Comparison of ENCODE assay signal across 9 mouse cellular contexts in genomic region chr10:80848571-80848970, GRCm38 (mm10). TPM values are rescaled to one million over a fixed set of nuclear protein-coding genes. Genes with fewer than 3 reads are reported as not detected.
DNase-seq lines count a peak whose midpoint lies in the region; ATAC-seq lines count a peak whose summit lies in the region.
"Had no signal": no experiment of that assay in that cellular context is flagged by ENCODE, and none has a peak within 500 bp of the region (broad histone marks: within the 10 kb centered on the region; RNA-seq: fewer than 3 reads in every experiment).

No protein-coding gene starts in this region.

- no peak overlapping the region for H3K4me3 ChIP-seq in midbrain, embryonic 11.5 days (ENCODE audit: low read depth, low read length)
- H3K4me3 ChIP-seq: limb, embryonic 12.5 days had no signal

- no peaks in the 10 kb centered on the region for H3K9me3 ChIP-seq in midbrain, embryonic 11.5 days (ENCODE audit: control insufficient read depth, low read length)
- H3K9me3 ChIP-seq: limb, embryonic 12.5 days had no signal

- H3K9ac ChIP-seq in midbrain, embryonic 11.5 days (ENCODE audit: low read length): no peak overlapping the region
- H3K9ac ChIP-seq: limb, embryonic 12.5 days had no signal

- no peak overlapping the region for H3K27ac ChIP-seq in midbrain, embryonic 11.5 days (ENCODE audit: low read depth, low read length)
- H3K27ac ChIP-seq: limb, embryonic 12.5 days had no signal

- 12% methylated on average over 10 of the region's 10 CpGs for WGBS in midbrain, embryonic 11.5 days

- peaks cover 20% of the 10 kb centered on the region for H3K27me3 ChIP-seq in midbrain, embryonic 11.5 days (ENCODE audit: control insufficient read depth, insufficient read depth, low read length)

- peaks cover 5% of the 10 kb centered on the region for H3K4me1 ChIP-seq in midbrain, embryonic 11.5 days (ENCODE audit: control insufficient read depth, insufficient read depth, low read length)

- peak; percentile 63 for ATAC-seq in erythroblast, adult 5-6 weeks (replicated peaks; ENCODE audit: low FRiP score, poor library complexity, severe bottlenecking)
- no peak for ATAC-seq in monocyte, adult 5-6 weeks (replicated peaks; ENCODE audit: insufficient number of reproducible peaks, low FRiP score, low TSS enrichment, poor library complexity, severe bottlenecking)
- ATAC-seq in midbrain, embryonic 11.5 days (ENCODE audit: low FRiP score): no peak; the same call in 1 of the 2 replicates

- no peak overlapping the region for H3K4me2 ChIP-seq in midbrain, embryonic 11.5 days
- H3K4me2 ChIP-seq: limb, embryonic 12.5 days had no signal

- peak; percentile 76 for DNase-seq in testis, postnatal 10 days (ENCODE audit: low spot score)
- no peak for DNase-seq in testis, postnatal 14 days (ENCODE audit: low spot score)
- peak; percentile 57 to 72 for DNase-seq in kidney, postnatal 25 days
- DNase-seq in mesoderm, embryonic 11.5 days (ENCODE audit: low read depth, low spot score): peak; percentile 30
- no peak for DNase-seq in cerebellum, postnatal 25 days
- no peak for DNase-seq in midbrain, embryonic 11.5 days (ENCODE audit: low spot score, missing footprints)

- peaks cover 7% of the 10 kb centered on the region for H3K36me3 ChIP-seq in midbrain, embryonic 11.5 days (ENCODE audit: control insufficient read depth, insufficient read depth, low read length)

RNA-seq across cellular contexts. Expression of gene Lingo3, which starts 4.7 kb away (rescaled TPM):
- total RNA-seq in erythroblast, adult 5-6 weeks (2015; ENCODE audit: low replicate concordance): not detected in 2 replicates
- not detected in 2 replicates for total RNA-seq in erythroblast, adult 5-6 weeks (2017; ENCODE audit: low replicate concordance)
- not detected in 3 replicates for total RNA-seq in monocyte, adult 5-6 weeks (2017)
- polyA plus RNA-seq in midbrain, embryonic 11.5 days (2014; fragmentation: Nextera tagmentation; extraction: Ambion mirVana): 0.23 and 0.55 TPM in 2 replicates

RNA-seq across cellular contexts. Expression of gene Lsm7, which starts 6.4 kb away (rescaled TPM):
- 27.8 and 33.2 TPM in 2 replicates for total RNA-seq in erythroblast, adult 5-6 weeks (2015; ENCODE audit: low replicate concordance)
- total RNA-seq in erythroblast, adult 5-6 weeks (2017; ENCODE audit: low replicate concordance): 59.8 and 67.9 TPM in 2 replicates
- 78.9 to 86.7 TPM (median 80.7 TPM) in 3 replicates for total RNA-seq in monocyte, adult 5-6 weeks (2017)
- 248 and 290 TPM in 2 replicates for polyA plus RNA-seq in midbrain, embryonic 11.5 days (2014; fragmentation: Nextera tagmentation; extraction: Ambion mirVana)

RNA-seq across cellular contexts. Expression of gene Sppl2b, which starts 6.5 kb away (rescaled TPM):
- 225 and 274 TPM in 2 replicates for total RNA-seq in erythroblast, adult 5-6 weeks (2015; ENCODE audit: low replicate concordance)
- 343 and 430 TPM in 2 replicates for total RNA-seq in erythroblast, adult 5-6 weeks (2017; ENCODE audit: low replicate concordance)
- 8.1 to 18.2 TPM (median 8.2 TPM) in 3 replicates for total RNA-seq in monocyte, adult 5-6 weeks (2017)
- polyA plus RNA-seq in midbrain, embryonic 11.5 days (2014; fragmentation: Nextera tagmentation; extraction: Ambion mirVana): 19.7 and 24.0 TPM in 2 replicates

RNA-seq across cellular contexts. Expression of gene Oaz1, which starts 22.1 kb away (rescaled TPM):
- total RNA-seq in erythroblast, adult 5-6 weeks (2015; ENCODE audit: low replicate concordance): 1,067 and 1,159 TPM in 2 replicates
- 242 and 348 TPM in 2 replicates for total RNA-seq in erythroblast, adult 5-6 weeks (2017; ENCODE audit: low replicate concordance)
- total RNA-seq in monocyte, adult 5-6 weeks (2017): 242 to 281 TPM (median 259 TPM) in 3 replicates
- polyA plus RNA-seq in midbrain, embryonic 11.5 days (2014; fragmentation: Nextera tagmentation; extraction: Ambion mirVana): 1,723 and 1,824 TPM in 2 replicates

RNA-seq across cellular contexts. Expression of gene Tmprss9, which starts 23.1 kb away (rescaled TPM):
- total RNA-seq in erythroblast, adult 5-6 weeks (2015; ENCODE audit: low replicate concordance): not detected in 2 replicates
- 0.17 TPM in 1 of 2 replicates, not detected in the other for total RNA-seq in erythroblast, adult 5-6 weeks (2017; ENCODE audit: low replicate concordance)
- not detected in 3 replicates for total RNA-seq in monocyte, adult 5-6 weeks (2017)
- not detected in 2 replicates for polyA plus RNA-seq in midbrain, embryonic 11.5 days (2014; fragmentation: Nextera tagmentation; extraction: Ambion mirVana)

Comparison
In these comparisons a context has a peak if more than half of its experiments do, and no peak if none do; other contexts are left out.
1. DNase-seq: peak in testis, postnatal 10 days (single experiment), kidney, postnatal 25 days (2 of 2) and mesoderm, embryonic 11.5 days (single experiment); none in testis, postnatal 14 days (single experiment), cerebellum, postnatal 25 days (0 of 2) and midbrain, embryonic 11.5 days (single experiment).
2. RNA of gene Sppl2b, which starts 6.5 kb away (total RNA-seq): 225 to 430 TPM in erythroblast, adult 5-6 weeks; 8.1 to 18.2 TPM in monocyte, adult 5-6 weeks; every median in the first group is over 10 times any median in the second.